Mouse (Mus musculus) forebrain, embryonic 11.5 days (tissue): ENCODE results near the gene Ctcfl. TPM values are rescaled to one million over a fixed set of nuclear protein-coding genes. Genes with fewer than 3 reads are reported as not detected.
"Not testable (repeated sequence)": the region's sequence is repeated elsewhere in the genome, so short reads cannot be mapped to it uniquely, and the experiment has no call there.

ENCODE experiments used
- ATAC-seq: fragments of 200-750 bp; cut with Nextera tagmentation; replicated peaks from 2 replicates; pipeline ENCODE4 v1.8.0; 2017; ENCODE audit warnings: moderate TSS enrichment; ENCODE audit not compliant: low FRiP score
- DNase-seq: peaks from one replicate; pipeline ENCODE4 v3.0.0-alpha.2; 2017; ENCODE audit warnings: low spot score
- H3K27ac ChIP-seq: fragments of 300-500 bp; sonication (generic); 2 replicates; pipeline ENCODE4 v1.5.1; 2014; ENCODE audit warnings: low read depth, low read length
- H3K27me3 ChIP-seq: fragments of 300-500 bp; sonication (generic); 2 replicates; pipeline ENCODE4 v1.6.1; 2014; ENCODE audit warnings: mild to moderate bottlenecking, low read length, mixed read lengths; ENCODE audit not compliant: control insufficient read depth, insufficient read depth
- H3K36me3 ChIP-seq: fragments of 300-500 bp; sonication (generic); 2 replicates; pipeline ENCODE4 v1.6.1; 2014; ENCODE audit warnings: mild to moderate bottlenecking, low read length, moderate library complexity, mixed read lengths; ENCODE audit not compliant: control insufficient read depth, insufficient read depth
- H3K4me1 ChIP-seq: fragments of 300-500 bp; sonication (generic); replicated peaks from 2 replicates; pipeline ENCODE4 v1.6.1; 2014; ENCODE audit warnings: low read length, mixed read lengths; ENCODE audit not compliant: control insufficient read depth, insufficient read depth
- H3K4me2 ChIP-seq: fragments of 300-500 bp; sonication (generic); 2 replicates; pipeline ENCODE4 v1.6.1; 2014; ENCODE audit warnings: low read depth, mild to moderate bottlenecking, low read length, moderate library complexity, mixed read lengths; ENCODE audit not compliant: severe bottlenecking
- H3K4me3 ChIP-seq: fragments of 300-500 bp; sonication (generic); 2 replicates; pipeline ENCODE4 v1.5.1; 2014; ENCODE audit warnings: low read depth, low read length
- H3K9ac ChIP-seq: fragments of 300-500 bp; sonication (generic); 2 replicates; pipeline ENCODE4 v1.6.1; 2014; ENCODE audit warnings: low read length
- H3K9me3 ChIP-seq: fragments of 300-500 bp; sonication (generic); 2 replicates; pipeline ENCODE4 v1.6.1; 2016; ENCODE audit warnings: low read length, mixed read lengths; ENCODE audit not compliant: control insufficient read depth
- WGBS: fragments of 180-500 bp; shearing (Covaris S2); extraction: QIAGEN DNeasy Blood & Tissue Kit; methylation state at CpG from one replicate; pipeline ENCODE4 v1.1.7; 2014; 5-methylcytosine and 5-hydroxymethylcytosine counted together
- polyA plus RNA-seq: library from polyadenylated mRNA; unstranded; fragments of >200 nt; fragmentation: Nextera tagmentation; extraction: Ambion mirVana; gene quantifications from 2 replicates; pipeline ENCODE4 v1.2.1, GENCODE M21; 2014

Ctcfl gene
- polyA plus RNA-seq, 1 experiment from 2014 or later, result not detected

DNA sequence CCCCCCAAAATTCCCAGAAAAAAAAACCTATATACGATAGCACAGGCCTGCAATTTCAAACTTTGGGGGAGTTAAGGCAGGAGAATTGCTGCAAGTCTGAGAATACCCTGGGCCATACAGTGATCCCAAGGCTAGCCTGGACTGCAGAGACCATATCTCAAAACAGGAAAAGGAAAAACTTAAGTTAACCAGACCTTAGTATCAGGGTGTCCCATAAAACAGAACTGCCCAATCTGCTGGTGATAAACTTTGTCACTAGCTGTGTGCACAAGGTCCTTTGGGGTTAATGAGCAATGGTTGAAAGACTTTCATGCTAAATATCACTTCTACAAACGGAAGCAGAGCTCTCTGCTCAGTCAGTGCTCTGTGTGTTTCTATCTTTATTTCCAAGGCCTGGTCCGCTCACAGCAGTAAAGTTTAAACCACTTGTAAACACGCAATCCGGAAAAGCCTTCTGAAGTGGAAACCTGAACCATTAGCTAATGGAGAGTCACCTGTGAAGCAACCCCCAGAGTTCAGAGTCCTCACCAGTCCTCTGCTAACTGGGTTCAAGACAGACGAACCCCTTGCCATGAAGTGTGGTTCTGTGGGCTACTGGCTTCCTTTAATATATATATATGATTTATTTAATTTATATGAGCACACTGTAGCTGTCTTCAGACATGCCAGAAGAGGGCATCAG is 10.7 kb downstream of the Ctcfl start:
- Histone ChIP-seq H3K27ac (no peak overlapping the region), H3K36me3 (no peaks in the 10 kb centered on the region), H3K9ac (no peak overlapping the region), H3K4me2 (no peak overlapping the region), H3K9me3 (no peaks in the 10 kb centered on the region), H3K4me3 (no peak overlapping the region), H3K27me3 (no peaks in the 10 kb centered on the region), H3K4me1 (no peaks in the 10 kb centered on the region; the same call in 1 of the 2 replicates)
- DNase-seq (no peak), ATAC-seq (no peak)
- WGBS, result 84% methylated on average over 6 of the region's 6 CpGs

DNA sequence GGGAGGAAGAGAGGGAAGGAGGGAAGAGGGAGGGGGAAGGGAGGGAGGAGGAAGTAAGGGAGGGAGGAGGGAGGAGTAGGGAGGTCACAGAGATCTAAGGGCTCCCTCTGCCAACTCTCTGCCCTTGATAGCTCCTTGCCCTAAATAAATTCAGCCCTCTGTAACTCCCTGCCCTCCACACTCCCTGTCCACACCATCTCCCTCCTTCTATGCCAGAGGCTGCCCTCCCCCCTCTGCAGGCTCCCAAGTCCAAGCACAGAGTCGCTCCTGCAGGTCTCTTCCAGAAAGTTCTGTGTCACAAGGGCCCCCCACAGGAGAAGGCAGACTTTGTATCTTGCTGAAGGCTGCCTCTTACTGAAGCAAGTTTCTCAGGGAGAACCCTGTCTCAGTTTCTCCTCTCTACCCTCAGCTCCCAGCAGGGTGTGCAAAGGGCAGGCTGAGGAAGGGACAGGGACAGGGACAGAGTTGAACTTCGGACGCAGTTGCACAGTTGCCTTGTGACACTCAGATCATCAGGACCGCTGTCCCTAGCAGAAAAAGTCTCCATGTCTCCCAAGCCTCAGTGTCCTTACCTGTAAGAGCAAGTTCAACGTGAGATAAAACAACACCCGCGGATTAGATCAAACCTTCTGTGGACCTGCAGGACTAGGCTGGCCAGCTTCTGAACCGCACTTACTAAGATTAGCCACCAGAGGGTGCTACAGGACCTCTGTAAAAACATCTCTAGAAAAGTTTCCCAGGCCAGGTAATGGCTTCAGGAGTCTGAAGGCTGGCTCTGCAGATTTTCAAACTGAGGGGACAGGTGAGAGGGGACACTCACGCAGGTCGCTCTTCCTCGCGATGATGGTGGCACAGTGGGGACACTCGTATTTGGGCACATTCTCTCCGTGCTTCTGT is 12.2 kb downstream of the Ctcfl start:
- ATAC-seq (no peak; the same call in 1 of the 2 replicates), DNase-seq (peak; percentile 69)
- Histone ChIP-seq H3K4me2 (no peak overlapping the region), H3K9ac (no peak overlapping the region), H3K27me3 (no peaks in the 10 kb centered on the region), H3K9me3 (no peaks in the 10 kb centered on the region), H3K36me3 (no peaks in the 10 kb centered on the region), H3K4me3 (no peak overlapping the region), H3K27ac (no peak overlapping the region), H3K4me1 (no peaks in the 10 kb centered on the region; the same call in 1 of the 2 replicates)
- 18% methylated on average over 14 of the region's 14 CpGs for WGBS

DNA sequence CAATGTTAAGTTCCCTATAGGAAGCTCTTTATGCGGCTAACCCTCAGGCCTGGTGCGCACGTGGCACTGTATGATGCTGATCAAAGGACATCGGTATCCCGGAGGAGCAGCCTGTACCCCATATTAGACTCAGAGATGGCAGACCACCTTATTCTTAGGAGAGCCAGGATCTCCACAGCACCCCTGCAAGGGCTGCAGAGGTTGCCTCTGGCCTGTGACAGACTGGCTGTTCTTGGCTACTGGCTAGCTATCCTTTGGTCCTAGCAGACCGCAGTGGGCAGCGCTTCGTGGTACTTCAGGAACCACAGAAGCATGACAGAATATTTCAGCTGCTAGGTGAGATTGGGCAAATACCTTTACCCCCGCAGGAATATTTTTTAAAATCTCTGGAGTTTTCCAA is 12.9 kb downstream of the Ctcfl start:
- Histone ChIP-seq H3K36me3 (no peaks in the 10 kb centered on the region), H3K9ac (no peak overlapping the region), H3K4me2 (no peak overlapping the region), H3K27me3 (no peaks in the 10 kb centered on the region), H3K9me3 (no peaks in the 10 kb centered on the region), H3K4me1 (no peaks in the 10 kb centered on the region; the same call in 1 of the 2 replicates), H3K4me3 (no peak overlapping the region), H3K27ac (no peak overlapping the region)
- WGBS, result 86% methylated on average over 9 of the region's 9 CpGs
- ATAC-seq (0 out of 2 replicates have a peak, but pooled peaks have one; percentile 12), DNase-seq (no peak)

DNA sequence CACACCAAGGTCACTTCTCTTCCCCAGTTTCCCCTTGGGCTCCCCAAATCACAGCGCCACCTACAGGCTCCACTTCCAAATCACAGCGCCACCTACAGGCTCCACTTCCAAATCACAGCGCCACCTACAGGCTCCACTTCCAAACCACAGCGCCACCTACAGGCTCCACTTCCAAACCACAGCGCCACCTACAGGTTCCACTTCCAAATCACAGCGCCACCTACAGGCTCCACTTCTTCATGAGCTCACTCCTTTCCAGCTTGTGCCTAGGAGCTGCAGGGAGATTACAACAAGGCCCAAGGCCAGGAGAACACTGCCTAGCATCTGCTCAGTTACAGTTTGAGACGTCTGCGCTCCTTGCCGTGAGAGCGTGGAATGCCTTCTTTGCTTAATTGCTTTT is 22.0 kb downstream of the Ctcfl start:
- not testable (repeated sequence) for H3K4me1 ChIP-seq, H3K36me3 ChIP-seq, H3K4me3 ChIP-seq, H3K9ac ChIP-seq, DNase-seq, ATAC-seq, H3K27ac ChIP-seq, H3K27me3 ChIP-seq, H3K4me2 ChIP-seq, H3K9me3 ChIP-seq
- 89% methylated on average over 10 of the region's 10 CpGs for WGBS

DNA sequence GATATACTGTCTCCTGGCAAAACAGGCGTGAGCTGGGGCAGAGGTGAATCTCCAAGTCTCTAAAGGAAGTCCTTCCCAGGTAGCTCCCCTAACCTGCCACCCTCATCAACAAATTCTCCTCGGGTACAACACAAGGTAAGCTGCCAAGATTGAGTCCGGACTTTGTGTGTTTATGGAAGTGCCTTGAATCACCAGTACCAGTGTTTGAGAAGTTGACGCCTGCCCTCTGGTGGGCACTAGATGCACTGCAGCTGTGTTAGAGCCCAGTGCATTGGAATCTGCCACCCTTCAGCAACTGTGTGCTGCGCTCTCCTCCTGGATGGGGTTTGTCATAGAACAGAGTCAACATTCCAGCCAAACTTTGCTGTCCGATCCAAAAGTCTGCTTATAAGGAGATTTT is 29.9 kb downstream of the Ctcfl start:
- no peaks in the 10 kb centered on the region for H3K9me3 ChIP-seq
- H3K27me3 ChIP-seq, result no peaks in the 10 kb centered on the region
- no peaks in the 10 kb centered on the region for H3K36me3 ChIP-seq
- H3K4me2 ChIP-seq, result no peak overlapping the region
- H3K4me3 ChIP-seq, result no peak overlapping the region
- peak; percentile 69; the same call in 1 of the 2 replicates for ATAC-seq
- H3K27ac ChIP-seq, result no peak overlapping the region
- DNase-seq, result peak; percentile 92
- 22% methylated on average over 6 of the region's 6 CpGs for WGBS
- H3K9ac ChIP-seq, result no peak overlapping the region
- no peaks in the 10 kb centered on the region for H3K4me1 ChIP-seq

DNA sequence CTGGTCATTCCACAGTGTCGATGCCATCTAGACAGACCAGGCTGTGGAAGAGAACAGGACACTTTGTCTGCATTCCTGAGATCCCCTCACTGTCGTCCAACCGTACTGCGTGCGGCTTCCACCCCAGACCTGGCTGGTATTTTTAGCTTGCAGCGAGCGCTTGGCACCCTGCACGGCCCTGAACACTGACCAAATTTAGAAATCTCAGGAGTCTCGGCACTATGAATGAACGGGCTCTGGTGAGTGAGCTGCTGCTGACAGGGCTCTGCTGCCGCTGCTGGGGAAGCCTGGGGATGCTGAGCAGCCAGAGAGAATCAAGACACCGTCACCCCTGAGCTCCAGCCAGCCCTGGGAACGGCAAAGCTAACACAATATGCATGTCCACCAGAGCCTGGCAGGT is 31.9 kb downstream of the Ctcfl start:
- no peaks in the 10 kb centered on the region for H3K27me3 ChIP-seq

DNA sequence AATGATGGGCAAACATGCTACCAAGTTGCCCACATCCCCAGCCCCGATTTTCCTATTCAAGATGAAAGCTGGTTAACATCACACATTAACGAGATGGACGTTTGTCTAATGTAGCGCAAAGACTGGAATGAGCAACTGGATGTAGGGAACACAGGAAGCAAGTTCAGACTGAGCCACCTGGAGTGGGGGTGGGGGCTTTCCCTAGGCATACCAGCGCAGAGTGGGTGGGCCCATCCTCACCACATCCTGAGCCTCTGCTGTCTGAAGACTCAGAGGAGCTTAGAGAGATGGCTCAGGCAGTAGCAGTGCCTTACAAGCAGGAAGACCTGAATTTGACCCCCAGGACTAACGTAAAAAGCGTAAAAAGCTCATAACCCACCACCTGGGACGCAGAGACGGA is 33.6 kb downstream of the Ctcfl start:
- H3K4me1 ChIP-seq, result 0 out of 2 replicates have a peak, but pooled peaks cover 2% of the 10 kb centered on the region
- H3K9ac ChIP-seq, result no peak overlapping the region
- ATAC-seq, result no peak
- H3K36me3 ChIP-seq, result no peaks in the 10 kb centered on the region
- 85% methylated on average over 9 of the region's 9 CpGs for WGBS
- no peaks in the 10 kb centered on the region for H3K9me3 ChIP-seq
- H3K4me3 ChIP-seq, result no peak overlapping the region
- H3K4me2 ChIP-seq, result no peak overlapping the region
- no peak overlapping the region for H3K27ac ChIP-seq
- no peaks in the 10 kb centered on the region for H3K27me3 ChIP-seq
- DNase-seq, result no peak

More for the DNA sequence above, 31.9 kb downstream of the Ctcfl start:
- DNase-seq, result no peak
- no peak overlapping the region for H3K9ac ChIP-seq
- H3K27ac ChIP-seq, result no peak overlapping the region
- no peak overlapping the region for H3K4me3 ChIP-seq
- no peaks in the 10 kb centered on the region for H3K36me3 ChIP-seq
- 72% methylated on average over 13 of the region's 13 CpGs for WGBS
- ATAC-seq, result no peak
- H3K4me1 ChIP-seq, result 0 out of 2 replicates have a peak, but pooled peaks cover 2% of the 10 kb centered on the region
- H3K4me2 ChIP-seq, result no peak overlapping the region
- H3K9me3 ChIP-seq, result no peaks in the 10 kb centered on the region

DNA sequence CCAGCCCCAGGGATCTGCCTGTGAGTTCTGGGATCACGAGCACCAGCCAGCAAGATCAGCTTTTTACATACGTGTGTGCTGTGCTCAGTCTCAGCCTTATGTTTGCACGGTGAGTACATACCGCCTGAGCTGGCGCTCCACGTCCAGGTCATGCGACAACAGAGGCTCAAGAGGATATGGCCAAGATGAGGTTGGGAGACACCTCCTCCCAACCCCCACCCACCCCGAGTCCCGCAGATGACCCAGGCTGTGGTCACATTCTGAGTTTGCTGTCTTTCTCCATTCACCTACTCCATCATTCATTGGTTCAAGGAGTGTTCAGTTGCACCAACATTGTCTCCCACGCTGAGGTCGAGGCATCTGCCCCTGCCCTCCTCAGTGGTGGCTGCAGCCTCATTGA is 34.5 kb downstream of the Ctcfl start:
- 95% methylated on average over 11 of the region's 11 CpGs for WGBS
- Histone ChIP-seq H3K4me3 (no peak overlapping the region), H3K4me1 (0 out of 2 replicates have a peak, but pooled peaks cover 2% of the 10 kb centered on the region), H3K27me3 (no peaks in the 10 kb centered on the region), H3K9ac (no peak overlapping the region), H3K36me3 (no peaks in the 10 kb centered on the region), H3K27ac (no peak overlapping the region), H3K4me2 (no peak overlapping the region), H3K9me3 (no peaks in the 10 kb centered on the region)
- DNase-seq (peak; percentile 48), ATAC-seq (no peak)
